Mouse (Mus musculus): ENCODE measurements at regions not wholly inside any gene's neighbourhood (a gene's known extent, or its start where the extent isn't known, plus 50 kb on each side); places are given as distances from the start of the nearest gene placed in this dataset.

DNA sequence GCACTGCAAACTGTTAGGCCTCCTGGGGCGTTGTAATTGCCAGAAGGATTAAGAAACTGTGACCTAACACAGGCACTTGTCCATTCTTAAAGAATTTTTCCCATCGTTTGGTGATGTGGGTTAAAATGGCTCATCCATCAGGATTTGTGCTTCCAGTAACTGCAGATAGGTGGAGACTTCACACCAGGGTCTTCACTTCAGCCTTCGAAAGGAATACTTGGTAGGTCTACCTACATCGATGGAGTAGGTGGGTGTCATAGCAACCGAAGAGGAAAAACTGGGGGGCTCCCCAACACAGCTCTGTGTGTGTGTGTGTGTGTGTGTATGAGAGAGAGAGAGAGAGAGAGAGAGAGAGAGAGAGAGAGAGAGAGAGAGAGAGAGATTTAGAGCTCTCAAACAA, 126.3 kb upstream of the Zfp706 start:
- no peak for DNase-seq (ENCODE audit: low spot score)
- 37% methylated on average over 5 of the region's 5 CpGs for WGBS
- Histone ChIP-seq H3K27ac (no peak overlapping the region), H3K4me3 (no peak overlapping the region), H3K4me1 (peaks cover 17% of the 10 kb centered on the region), H3K27me3 (ENCODE audit: insufficient read depth, poor library complexity, severe bottlenecking) (no peaks in the 10 kb centered on the region), H3K36me3 (no peaks in the 10 kb centered on the region), H3K9me3 (0 out of 2 replicates have a peak, but pooled peaks cover 3% of the 10 kb centered on the region)

- no peaks in the 10 kb centered on the region for H3K4me1 ChIP-seq
- H3K27me3 ChIP-seq (ENCODE audit: insufficient read depth, poor library complexity, severe bottlenecking): no peaks in the 10 kb centered on the region
- H3K36me3 ChIP-seq: no peaks in the 10 kb centered on the region
- no peak overlapping the region for H3K27ac ChIP-seq
- H3K4me3 ChIP-seq: no peak overlapping the region
- no peak for DNase-seq (ENCODE audit: low spot score)
- 78% methylated on average over 7 of the region's 7 CpGs for WGBS
- H3K9me3 ChIP-seq: 0 out of 2 replicates have a peak, but pooled peaks cover 3% of the 10 kb centered on the region
Measured at GRCm38 (mm10) chr15:37127681-37128080, 120.1 kb upstream of the Zfp706 start.

DNA sequence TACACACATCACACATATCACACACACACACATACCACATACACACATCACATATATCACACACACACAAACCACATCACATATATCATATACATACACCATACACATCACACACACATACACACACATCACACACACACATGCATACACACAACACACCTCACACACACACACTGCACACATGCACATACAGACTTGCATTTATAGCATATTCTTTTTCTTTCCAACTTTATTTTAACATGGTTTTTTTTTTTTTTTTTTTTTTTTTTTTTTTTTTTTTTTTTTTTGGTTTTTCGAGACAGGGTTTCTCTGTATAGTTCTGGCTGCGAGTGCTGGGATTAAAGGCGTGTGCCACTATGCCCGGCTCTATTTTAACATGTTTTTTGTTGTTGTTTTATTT, 119.6 kb upstream of the Zfp706 start:
- Histone ChIP-seq H3K4me1 (no peaks in the 10 kb centered on the region), H3K27ac (no peak overlapping the region), H3K27me3 (ENCODE audit: insufficient read depth, poor library complexity, severe bottlenecking) (no peaks in the 10 kb centered on the region), H3K4me3 (no peak overlapping the region), H3K36me3 (no peaks in the 10 kb centered on the region), H3K9me3 (0 out of 2 replicates have a peak, but pooled peaks cover 3% of the 10 kb centered on the region)
- 83% methylated on average over 4 of the region's 4 CpGs for WGBS
- no peak for DNase-seq (ENCODE audit: low spot score)

DNA sequence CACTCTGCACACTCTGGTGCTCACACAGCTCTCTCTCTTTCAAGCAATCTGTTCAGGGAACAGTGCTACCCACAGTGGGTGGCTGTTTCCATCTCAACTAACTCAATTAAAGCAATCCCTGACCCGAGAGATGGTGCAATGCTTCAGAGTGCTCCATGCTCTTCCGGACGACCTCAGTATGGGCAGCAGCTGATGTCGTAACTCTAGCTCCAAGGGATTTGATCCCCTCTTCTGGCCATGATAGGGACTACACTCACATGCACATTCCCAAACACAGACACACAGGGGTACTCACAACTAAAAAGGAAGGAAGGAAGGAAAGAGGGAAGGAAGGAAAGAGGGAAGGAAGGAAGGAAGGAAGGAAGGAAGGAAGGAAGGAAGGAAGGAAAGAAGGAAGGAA, 118.2 kb upstream of the Zfp706 start:
- 71% methylated on average over 4 of the region's 4 CpGs for WGBS
- no peak overlapping the region for H3K27ac ChIP-seq
- no peaks in the 10 kb centered on the region for H3K4me1 ChIP-seq
- no peaks in the 10 kb centered on the region for H3K9me3 ChIP-seq
- DNase-seq (ENCODE audit: low spot score): no peak
- no peaks in the 10 kb centered on the region for H3K36me3 ChIP-seq
- no peaks in the 10 kb centered on the region for H3K27me3 ChIP-seq (ENCODE audit: insufficient read depth, poor library complexity, severe bottlenecking)
- no peak overlapping the region for H3K4me3 ChIP-seq

GRCm38 (mm10) chr15:37124951-37125350, 117.4 kb upstream of the Zfp706 start:
- Histone ChIP-seq H3K4me1 (no peaks in the 10 kb centered on the region), H3K4me3 (no peak overlapping the region), H3K36me3 (no peaks in the 10 kb centered on the region), H3K27me3 (ENCODE audit: insufficient read depth, poor library complexity, severe bottlenecking) (no peaks in the 10 kb centered on the region), H3K9me3 (no peaks in the 10 kb centered on the region), H3K27ac (no peak overlapping the region)
- 89% methylated on average over 2 of the region's 2 CpGs for WGBS
- DNase-seq (ENCODE audit: low spot score): no peak

- no peaks in the 10 kb centered on the region for H3K4me1 ChIP-seq
- no peaks in the 10 kb centered on the region for H3K9me3 ChIP-seq
- no peak for DNase-seq (ENCODE audit: low spot score)
- H3K27ac ChIP-seq: no peak overlapping the region
- no peaks in the 10 kb centered on the region for H3K36me3 ChIP-seq
- no peak overlapping the region for H3K4me3 ChIP-seq
- H3K27me3 ChIP-seq (ENCODE audit: insufficient read depth, poor library complexity, severe bottlenecking): no peaks in the 10 kb centered on the region
- WGBS: 89% methylated on average over 7 of the region's 7 CpGs
Measured at GRCm38 (mm10) chr15:37124299-37124698, 116.7 kb upstream of the Zfp706 start.

- Histone ChIP-seq H3K4me1 (no peaks in the 10 kb centered on the region), H3K27ac (no peak overlapping the region), H3K4me3 (no peak overlapping the region), H3K9me3 (no peaks in the 10 kb centered on the region), H3K27me3 (ENCODE audit: insufficient read depth, poor library complexity, severe bottlenecking) (no peaks in the 10 kb centered on the region), H3K36me3 (no peaks in the 10 kb centered on the region)
- 19% methylated on average over 6 of the region's 6 CpGs for WGBS
- peak; percentile 79 for DNase-seq (ENCODE audit: low spot score)
Measured at GRCm38 (mm10) chr15:37120381-37120780, 112.8 kb upstream of the Zfp706 start.

- Histone ChIP-seq H3K4me1 (no peaks in the 10 kb centered on the region), H3K27ac (no peak overlapping the region), H3K36me3 (no peaks in the 10 kb centered on the region), H3K4me3 (no peak overlapping the region), H3K9me3 (0 out of 2 replicates have a peak, but pooled peaks cover 4% of the 10 kb centered on the region), H3K27me3 (ENCODE audit: insufficient read depth, poor library complexity, severe bottlenecking) (no peaks in the 10 kb centered on the region)
- DNase-seq (ENCODE audit: low spot score): no peak
- 15% methylated on average over 8 of the region's 8 CpGs for WGBS
Measured at GRCm38 (mm10) chr15:37114119-37114518, 106.5 kb upstream of the Zfp706 start.

GRCm38 (mm10) chr15:37110462-37110861, 102.9 kb upstream of the Zfp706 start:
- whole genome bisulfite sequencing: 94% methylated on average over 14 of the region's 14 CpGs
- Histone ChIP-seq H3K27me3 (ENCODE audit: insufficient read depth, poor library complexity, severe bottlenecking) (no peaks in the 10 kb centered on the region), H3K4me3 (no peak overlapping the region), H3K36me3 (no peaks in the 10 kb centered on the region), H3K4me1 (no peaks in the 10 kb centered on the region), H3K9me3 (0 out of 2 replicates have a peak, but pooled peaks cover 4% of the 10 kb centered on the region), H3K27ac (no peak overlapping the region)
- no peak for DNase-seq (ENCODE audit: low spot score)

- DNase-seq (ENCODE audit: low spot score): no peak
- no peak overlapping the region for H3K27ac ChIP-seq
- no peaks in the 10 kb centered on the region for H3K27me3 ChIP-seq (ENCODE audit: insufficient read depth, poor library complexity, severe bottlenecking)
- H3K4me3 ChIP-seq: no peak overlapping the region
- H3K36me3 ChIP-seq: no peaks in the 10 kb centered on the region
- no peaks in the 10 kb centered on the region for H3K9me3 ChIP-seq
- 65% methylated on average over 2 of the region's 2 CpGs for WGBS
- no peaks in the 10 kb centered on the region for H3K4me1 ChIP-seq
Measured at GRCm38 (mm10) chr15:37102035-37102555, 94.5 kb upstream of the Zfp706 start.

DNA sequence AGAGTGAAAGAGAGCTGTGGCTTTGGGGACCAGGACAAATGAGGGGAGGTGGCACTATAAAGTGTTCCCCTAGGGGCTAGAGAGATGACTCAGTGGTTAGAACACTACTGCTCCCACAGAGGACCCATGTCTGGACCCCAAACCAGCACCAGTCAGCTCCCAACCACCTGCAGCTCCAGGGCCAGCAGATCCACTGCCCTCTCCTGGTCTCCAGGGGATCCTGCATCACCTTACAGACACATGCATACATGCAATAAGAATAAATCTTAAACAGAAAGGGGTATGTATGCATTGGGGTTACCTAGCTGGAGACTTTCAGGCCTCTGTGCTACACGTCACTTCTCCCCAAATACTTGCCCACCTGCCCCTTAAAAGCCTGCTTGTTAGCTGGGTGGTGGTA, 93.8 kb upstream of the Zfp706 start:
- Histone ChIP-seq H3K4me3 (no peak overlapping the region), H3K27me3 (ENCODE audit: insufficient read depth, poor library complexity, severe bottlenecking) (no peaks in the 10 kb centered on the region), H3K36me3 (no peaks in the 10 kb centered on the region), H3K4me1 (no peaks in the 10 kb centered on the region), H3K27ac (no peak overlapping the region), H3K9me3 (no peaks in the 10 kb centered on the region)
- WGBS: 92% methylated on average over 1 of the region's 1 CpGs
- no peak for DNase-seq (ENCODE audit: low spot score)

DNA sequence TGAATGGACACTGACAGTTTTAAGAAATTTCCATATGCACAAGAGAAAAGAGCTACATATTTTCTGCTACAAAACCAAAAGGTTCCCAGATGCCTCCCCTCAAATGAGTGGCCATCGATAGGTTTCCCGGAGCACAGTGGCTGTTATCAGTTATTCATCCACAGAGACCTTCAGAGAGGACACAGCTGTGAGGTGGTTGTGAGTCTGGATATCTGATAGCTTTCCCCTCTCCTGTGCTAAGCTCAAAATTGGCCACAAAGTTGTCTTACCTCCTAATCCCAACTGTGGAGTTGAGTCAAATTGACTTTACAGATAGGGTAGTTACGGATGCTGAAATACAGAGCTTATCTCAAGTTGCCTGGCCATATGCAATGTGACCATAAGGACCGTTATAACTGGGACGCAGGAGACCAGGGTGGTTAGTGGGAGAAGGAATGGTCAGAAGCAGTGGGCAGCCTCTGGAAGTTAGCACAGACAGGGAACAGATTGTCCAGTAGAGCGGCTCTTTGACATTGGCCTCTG, 93.3 kb upstream of the Zfp706 start:
- no peaks in the 10 kb centered on the region for H3K27me3 ChIP-seq (ENCODE audit: insufficient read depth, poor library complexity, severe bottlenecking)
- H3K4me3 ChIP-seq: no peak overlapping the region
- no peak overlapping the region for H3K27ac ChIP-seq
- no peak for DNase-seq (ENCODE audit: low spot score)
- no peaks in the 10 kb centered on the region for H3K36me3 ChIP-seq
- no peaks in the 10 kb centered on the region for H3K4me1 ChIP-seq
- WGBS: 83% methylated on average over 6 of the region's 6 CpGs
- H3K9me3 ChIP-seq: no peaks in the 10 kb centered on the region

GRCm38 (mm10) chr15:37099927-37100766, 92.6 kb upstream of the Zfp706 start:
- 37% methylated on average over 17 of the region's 17 CpGs for WGBS
- Histone ChIP-seq H3K4me3 (peak overlapping the region; percentile 49), H3K4me1 (no peaks in the 10 kb centered on the region), H3K27ac (no peak overlapping the region), H3K9me3 (no peaks in the 10 kb centered on the region), H3K36me3 (no peaks in the 10 kb centered on the region), H3K27me3 (ENCODE audit: insufficient read depth, poor library complexity, severe bottlenecking) (no peaks in the 10 kb centered on the region)
- DNase-seq (ENCODE audit: low spot score): peak; percentile 83

Measured in heart, embryonic 10.5 days (tissue).